Mouse (Mus musculus): ENCODE data around the gene Mettl9.

GRCm38 (mm10) chr7:121111321-121111720 is 77.1 kb downstream of the Mettl9 start:
- TF ChIP-seq CTCF (IDR thresholded peaks at IDR 0.05; ENCODE audit: insufficient read depth, low read depth, low read length) (no peak), POLR2A (IDR thresholded peaks at IDR 0.05; ENCODE audit: insufficient read depth, low read depth, low read length) (no peak)
